Mouse (Mus musculus): Measurements from ENCODE around the gene Ifi206.
A peak's percentile ranks its signal among the peaks of the same experiment; 100 is the strongest.
"Not testable (repeated sequence)": the region's sequence is repeated elsewhere in the genome, so short reads cannot be mapped to it uniquely, and the experiment has no call there.

Gene Ifi206

DNA sequence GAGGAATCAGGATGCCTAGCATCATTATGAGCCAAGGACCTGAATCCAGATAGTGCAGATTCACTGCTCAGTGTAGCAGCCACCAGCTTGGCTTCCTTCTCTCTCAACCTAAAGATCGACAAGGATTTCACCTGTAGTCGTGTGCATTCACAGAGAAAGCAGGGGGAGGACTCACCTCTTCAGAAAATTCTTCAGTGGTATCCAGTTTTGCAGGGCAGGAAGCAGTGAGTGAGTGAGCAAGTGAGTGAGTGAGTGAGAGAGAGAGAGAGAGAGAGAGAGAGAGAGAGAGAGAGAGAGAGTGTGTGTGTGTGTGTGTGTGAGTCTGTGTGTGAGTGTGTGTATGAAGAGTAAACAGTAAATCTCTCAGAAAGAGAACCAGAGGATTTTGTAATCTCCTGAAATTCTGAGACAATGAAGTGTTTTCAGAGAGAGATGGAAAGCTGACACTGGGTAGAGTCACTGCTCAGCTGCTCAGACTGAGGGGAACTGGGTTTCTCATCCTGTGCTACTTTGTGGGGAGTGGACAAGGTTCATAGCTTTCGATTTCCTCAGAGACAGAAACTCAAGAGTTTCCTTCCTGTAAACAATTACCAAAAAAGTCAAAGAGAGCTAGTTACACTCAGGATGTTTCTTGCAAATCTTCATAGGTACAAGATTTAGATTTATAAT lies at the start of gene Ifi206:
Ifi206 (minus strand) TSS at position 230 of the 669 bp plus-strand sequence.
- DNase-seq (ENCODE audit: extremely low spot score, low read depth, low spot score) = not testable (repeated sequence)

DNA sequence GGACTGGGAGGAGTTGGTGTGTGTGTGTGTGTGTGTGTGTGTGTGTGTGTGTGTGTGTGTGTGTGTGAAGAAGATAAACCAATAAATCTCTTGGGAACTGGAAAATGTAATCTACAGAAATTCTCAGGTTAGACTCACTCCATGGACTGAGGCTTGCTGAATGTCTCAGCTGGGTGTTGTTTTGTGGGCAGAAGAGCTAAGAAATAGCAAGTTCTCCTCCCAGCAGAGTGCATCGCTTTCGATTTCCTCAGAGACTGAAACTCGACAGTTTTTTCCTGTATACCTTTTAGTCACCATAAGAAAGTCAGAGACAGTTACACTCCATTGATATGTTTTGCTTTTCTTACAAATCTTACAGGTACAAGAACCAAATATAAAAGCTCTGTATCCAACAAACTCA lies 45.0 kb upstream of the Ifi206 start, which contains the start of gene Ifi214:
Ifi214 (minus strand) TSS at position 167 of the 400 bp plus-strand sequence.
- not testable (repeated sequence) for DNase-seq (ENCODE audit: extremely low spot score, low read depth, low spot score)

GRCm38 (mm10) chr1:173521452-173521851 lies 30.6 kb upstream of the Ifi206 start:
- no peak for DNase-seq (ENCODE audit: extremely low spot score, low read depth, low spot score)

GRCm38 (mm10) chr1:173510595-173510994 lies 19.8 kb upstream of the Ifi206 start:
- not testable (repeated sequence) for DNase-seq (ENCODE audit: extremely low spot score, low read depth, low spot score)

- DNase-seq (ENCODE audit: extremely low spot score, low read depth, low spot score) = not testable (repeated sequence)
These were observed 642 bp upstream of the Ifi206 start for GRCm38 (mm10) chr1:173491483-173491882.

- DNase-seq (ENCODE audit: extremely low spot score, low read depth, low spot score) = not testable (repeated sequence)
These were observed 9.7 kb downstream of the Ifi206 start for GRCm38 (mm10) chr1:173481182-173481574.

GRCm38 (mm10) chr1:173480399-173481181 lies 10.3 kb downstream of the Ifi206 start:
- not testable (repeated sequence) for DNase-seq (ENCODE audit: extremely low spot score, low read depth, low spot score)

DNA sequence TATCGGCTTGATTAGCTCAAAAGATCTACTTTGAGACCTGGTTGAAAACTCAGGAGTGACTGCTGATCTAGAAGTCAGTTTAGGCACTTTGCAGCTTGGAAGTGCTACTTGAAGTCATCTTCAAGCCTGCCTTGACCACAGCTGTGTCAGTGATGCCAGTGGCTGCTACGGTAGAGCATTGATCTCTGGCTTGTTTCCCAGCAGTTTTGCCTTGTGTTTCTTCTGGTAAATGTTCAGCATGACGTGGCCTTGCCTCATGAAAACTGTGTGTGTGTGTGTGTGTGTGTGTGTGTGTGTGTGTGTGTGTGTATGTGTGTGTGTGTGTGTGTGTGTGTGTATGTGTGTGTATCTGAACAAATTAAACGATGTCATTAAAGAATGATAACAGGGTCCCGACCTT lies 34.1 kb downstream of the Ifi206 start:
- no peak for DNase-seq (ENCODE audit: extremely low spot score, low read depth, low spot score)

GRCm38 (mm10) chr1:173456139-173456754 lies 34.6 kb downstream of the Ifi206 start:
- peak; percentile 28 for DNase-seq (ENCODE audit: extremely low spot score, low read depth, low spot score)

- DNase-seq (ENCODE audit: extremely low spot score, low read depth, low spot score) = no peak
These were observed 39.2 kb downstream of the Ifi206 start for GRCm38 (mm10) chr1:173451665-173452064.

DNA sequence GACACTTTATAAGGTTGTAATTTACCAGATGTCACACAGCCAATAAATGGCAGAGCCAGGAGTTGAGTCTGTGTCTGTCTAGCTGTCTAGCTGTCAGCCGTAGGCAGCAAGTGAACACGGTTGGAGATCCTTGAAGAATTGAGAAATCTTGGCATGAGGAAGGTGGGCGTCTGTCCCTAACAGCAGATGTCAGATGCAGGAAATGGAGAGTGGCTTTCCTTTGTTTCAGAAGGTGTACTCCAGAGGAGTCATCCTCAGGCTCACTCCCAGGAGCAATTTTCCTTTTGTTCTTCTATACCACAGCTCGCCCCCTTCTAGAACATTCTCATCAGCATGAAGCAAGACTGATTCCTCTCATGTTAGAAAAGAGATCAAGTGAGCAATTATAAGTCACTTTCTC lies 40.2 kb downstream of the Ifi206 start:
- no peak for DNase-seq (ENCODE audit: extremely low spot score, low read depth, low spot score)

GRCm38 (mm10) chr1:173447067-173447466 lies 43.8 kb downstream of the Ifi206 start:
- no peak for DNase-seq (ENCODE audit: extremely low spot score, low read depth, low spot score)

DNA sequence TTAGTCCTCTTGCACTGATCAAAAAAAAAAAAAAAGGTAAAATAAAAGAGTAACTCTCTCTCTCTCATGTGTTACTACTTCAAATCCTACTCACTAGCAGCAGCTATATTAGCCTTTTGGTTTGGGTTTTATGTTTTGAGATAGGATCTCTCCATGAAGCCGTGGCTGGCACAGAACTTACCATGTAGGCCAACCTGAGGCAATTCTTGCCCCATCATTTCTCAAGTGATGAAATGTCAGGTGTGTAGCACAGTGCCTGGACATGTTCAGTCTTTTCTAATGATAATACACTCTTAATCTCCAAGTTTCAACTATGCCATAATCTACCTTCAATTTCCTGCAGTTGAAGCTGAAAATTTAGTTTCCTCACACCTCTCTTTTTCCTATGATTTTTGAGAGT lies 47.8 kb downstream of the Ifi206 start:
- no peak for DNase-seq (ENCODE audit: extremely low spot score, low read depth, low spot score)

DNA sequence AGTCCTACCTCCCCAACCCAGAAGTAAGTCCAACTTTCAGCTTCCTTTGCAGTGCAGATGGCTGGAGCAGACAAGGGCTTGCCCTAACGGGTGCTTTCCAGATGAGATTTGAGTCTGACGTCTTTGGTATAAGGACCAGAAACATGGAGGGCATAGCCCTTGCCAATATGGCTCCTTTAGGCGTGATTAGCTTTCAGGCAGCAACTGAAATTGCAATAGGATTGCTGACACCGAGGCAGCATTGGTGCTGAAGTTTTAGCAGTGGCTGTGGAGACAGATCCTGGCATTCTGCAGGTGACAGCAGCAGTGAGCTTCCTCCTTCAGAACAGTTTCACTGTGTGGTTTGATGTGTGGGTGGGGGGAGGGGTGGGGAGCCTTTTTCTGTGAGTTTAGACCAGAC lies 49.6 kb downstream of the Ifi206 start:
- no peak for DNase-seq (ENCODE audit: extremely low spot score, low read depth, low spot score)

- DNase-seq (ENCODE audit: extremely low spot score, low read depth, low spot score) = no peak
These were observed 50.2 kb downstream of the Ifi206 start for GRCm38 (mm10) chr1:173440681-173441080.

- DNase-seq (ENCODE audit: extremely low spot score, low read depth, low spot score) = no peak
These were observed 53.5 kb downstream of the Ifi206 start for GRCm38 (mm10) chr1:173437161-173437953.

DNA sequence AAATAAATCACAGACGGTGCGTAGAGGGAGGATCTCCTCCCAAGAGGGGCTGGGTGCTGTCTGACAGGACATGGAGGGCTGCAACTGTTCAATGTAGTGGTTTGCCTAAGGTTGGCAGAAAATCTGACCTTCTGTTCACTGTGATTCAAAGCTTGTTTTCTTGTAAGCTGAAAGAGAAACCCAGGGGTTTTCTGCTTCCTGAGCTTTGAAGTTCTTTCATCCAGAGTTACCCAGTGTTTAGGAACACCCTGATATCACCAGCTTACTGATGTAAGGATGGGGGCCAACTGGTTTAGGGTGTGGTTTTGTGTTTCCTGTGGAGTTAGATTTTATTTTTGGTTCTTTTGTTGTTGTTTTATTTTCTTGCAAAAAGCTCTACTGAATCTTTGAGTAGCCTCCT lies 58.4 kb downstream of the Ifi206 start:
- DNase-seq (ENCODE audit: extremely low spot score, low read depth, low spot score) = no peak

DNA sequence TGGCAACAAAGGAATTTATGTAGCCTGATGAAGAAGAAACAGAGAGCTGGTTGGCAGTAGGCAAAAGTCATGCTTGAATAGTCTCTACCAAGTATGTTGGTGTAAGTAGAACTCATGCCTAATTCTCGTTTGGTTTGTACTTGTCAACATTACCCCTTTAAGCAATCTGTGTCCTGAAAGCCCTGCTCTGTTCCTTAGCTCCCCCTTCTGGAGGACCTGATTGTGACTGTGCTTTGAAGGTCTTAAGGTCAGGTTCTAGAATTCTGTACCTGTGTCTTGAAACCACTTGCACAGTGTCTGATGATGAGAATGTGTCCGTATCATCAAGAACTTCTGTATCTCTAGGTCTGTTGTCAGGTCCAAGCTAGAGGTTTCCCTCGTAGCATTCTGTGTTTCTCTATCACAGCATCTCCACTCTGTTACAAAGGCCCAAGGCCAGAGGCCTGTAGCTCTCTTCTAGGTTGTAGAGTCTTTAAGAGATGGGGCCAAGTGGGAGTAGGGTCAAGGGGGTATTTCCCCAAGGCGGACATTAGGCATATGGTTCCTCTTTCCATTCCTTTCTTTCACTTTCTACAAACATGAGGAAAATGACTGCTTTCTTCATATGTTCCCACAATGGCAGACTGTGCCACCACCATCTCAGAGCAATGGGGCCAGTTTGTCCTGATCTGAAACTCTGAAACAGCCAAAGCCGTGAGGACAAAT lies 60.7 kb downstream of the Ifi206 start:
- no peak for DNase-seq (ENCODE audit: extremely low spot score, low read depth, low spot score)

- DNase-seq (ENCODE audit: extremely low spot score, low read depth, low spot score) = no peak
These were observed 63.5 kb downstream of the Ifi206 start for GRCm38 (mm10) chr1:173427385-173427784.

DNA sequence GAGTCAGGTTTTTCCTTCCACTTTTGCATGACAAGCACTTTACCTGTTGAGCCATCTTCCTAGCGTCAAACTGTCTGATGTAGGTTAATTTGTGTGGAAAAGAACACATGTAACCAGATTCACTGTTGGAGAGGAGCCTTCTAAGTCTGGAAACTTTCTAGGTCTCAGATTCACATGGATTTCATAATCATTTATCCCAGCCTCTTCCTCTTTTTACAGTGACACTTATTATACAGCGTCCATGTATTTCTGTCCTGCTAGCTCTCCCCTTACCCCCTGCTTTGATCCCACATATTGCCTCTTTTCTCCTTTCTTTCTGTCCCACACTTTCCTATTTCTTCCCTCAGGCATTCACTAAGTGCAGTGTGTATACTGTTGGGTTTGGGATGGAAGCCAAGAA lies 64.5 kb downstream of the Ifi206 start:
- DNase-seq (ENCODE audit: extremely low spot score, low read depth, low spot score) = no peak

Measured in hindlimb bud, embryonic 11.5 days (tissue).